Mouse (Mus musculus) v-Abl transformed pro-B cells (cell line): ENCODE results near the gene Olfr155.

Experiments used
- in situ Hi-C, 2 experiments: fragments of 400-800 bp; cut with MboI; formaldehyde crosslinking; loops; one replicate each; pipeline ENCODE4 v1.15.1; 2025; ENCODE audit not compliant: unreplicated experiment in 2 of 2

Olfr155 gene

DNA sequence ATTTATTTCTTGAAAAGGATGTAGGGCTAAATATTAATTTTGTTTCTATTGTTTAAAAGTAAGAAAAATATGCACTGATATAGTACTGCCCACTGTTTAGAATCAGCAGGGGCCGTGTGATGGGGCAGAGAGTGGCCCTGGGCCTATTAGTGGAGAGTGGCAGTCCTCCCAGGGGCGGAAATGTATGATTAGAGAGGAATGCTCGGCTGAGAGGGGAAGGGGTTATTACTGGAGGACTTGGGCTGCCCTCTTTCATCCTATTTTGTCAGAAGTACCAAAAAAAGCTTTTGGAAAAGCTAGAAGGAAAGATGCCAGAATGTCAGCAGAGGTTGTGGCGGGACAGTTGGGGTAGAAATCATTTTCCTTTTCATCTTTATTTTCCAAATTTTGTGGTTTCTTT, 32.8 kb downstream of the Olfr155 start:
- in situ Hi-C loops, result no loop called here

GRCm38 (mm10) chr4:43891247-43891646, 39.9 kb downstream of the Olfr155 start:
- in situ Hi-C loops, result no loop called here

- in situ Hi-C loops, result no loop called here
Measured at GRCm38 (mm10) chr4:43897209-43897608, 45.8 kb downstream of the Olfr155 start.

DNA sequence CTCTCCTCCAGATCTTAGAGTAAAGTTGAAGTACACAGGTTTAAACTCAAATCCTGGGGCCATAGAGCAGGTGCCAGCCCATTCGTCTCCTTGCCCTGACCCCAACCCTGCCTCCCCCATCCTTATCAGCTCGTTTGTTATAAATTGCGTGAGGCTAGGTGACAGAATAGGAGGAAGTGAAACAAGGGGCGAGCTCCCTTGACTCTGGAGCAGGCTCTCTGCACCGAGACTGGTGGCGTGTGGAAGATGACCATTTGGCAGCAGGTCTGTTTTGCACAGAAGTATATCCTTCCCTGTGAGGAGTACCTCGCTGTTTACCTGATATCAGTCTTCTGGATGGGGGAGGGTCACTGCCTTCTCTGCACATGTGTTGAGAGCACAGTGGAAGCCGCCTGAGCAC, 47.8 kb downstream of the Olfr155 start:
- in situ Hi-C loops, result no loop called here

DNA sequence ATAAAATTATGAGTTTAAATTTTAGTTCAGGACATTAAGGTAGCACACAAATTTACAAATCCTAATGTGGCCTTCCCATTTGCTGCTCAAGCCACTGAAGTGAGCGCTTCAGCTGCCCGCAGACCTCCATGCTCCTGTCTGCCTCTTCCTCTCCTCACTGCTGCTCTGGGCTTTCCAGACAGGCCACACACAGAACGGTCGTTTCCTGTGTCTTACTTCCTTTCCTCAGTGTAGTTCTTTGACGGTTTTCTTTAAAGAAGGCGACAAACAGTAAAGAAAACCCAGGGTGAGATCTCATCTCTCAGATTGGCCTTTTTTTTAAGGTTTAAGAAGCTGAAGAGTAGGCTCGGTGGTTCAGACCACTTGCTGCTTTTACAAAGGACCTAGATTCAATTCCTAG, 52.3 kb downstream of the Olfr155 start:
- in situ Hi-C loops, result no loop called here

- in situ Hi-C loops, result loop anchor here in 1 of 2 experiments (5.0 kb wide), 1 partner anchor 216 kb away; no protein-coding TSS in a partner anchor
Measured at GRCm38 (mm10) chr4:43906443-43906842, 55.1 kb downstream of the Olfr155 start.
